Mouse (Mus musculus): ENCODE results near the gene Syde2. TPM values are rescaled to one million over a fixed set of nuclear protein-coding genes. Genes with fewer than 3 reads are reported as not detected.
A peak's percentile ranks its signal among the peaks of the same experiment; 100 is the strongest.
"Not testable (repeated sequence)": the region's sequence is repeated elsewhere in the genome, so short reads cannot be mapped to it uniquely, and the experiment has no call there.

The Syde2 gene
- polyA plus RNA-seq, 1 experiment from 2014 or later, result 0.65 TPM

DNA sequence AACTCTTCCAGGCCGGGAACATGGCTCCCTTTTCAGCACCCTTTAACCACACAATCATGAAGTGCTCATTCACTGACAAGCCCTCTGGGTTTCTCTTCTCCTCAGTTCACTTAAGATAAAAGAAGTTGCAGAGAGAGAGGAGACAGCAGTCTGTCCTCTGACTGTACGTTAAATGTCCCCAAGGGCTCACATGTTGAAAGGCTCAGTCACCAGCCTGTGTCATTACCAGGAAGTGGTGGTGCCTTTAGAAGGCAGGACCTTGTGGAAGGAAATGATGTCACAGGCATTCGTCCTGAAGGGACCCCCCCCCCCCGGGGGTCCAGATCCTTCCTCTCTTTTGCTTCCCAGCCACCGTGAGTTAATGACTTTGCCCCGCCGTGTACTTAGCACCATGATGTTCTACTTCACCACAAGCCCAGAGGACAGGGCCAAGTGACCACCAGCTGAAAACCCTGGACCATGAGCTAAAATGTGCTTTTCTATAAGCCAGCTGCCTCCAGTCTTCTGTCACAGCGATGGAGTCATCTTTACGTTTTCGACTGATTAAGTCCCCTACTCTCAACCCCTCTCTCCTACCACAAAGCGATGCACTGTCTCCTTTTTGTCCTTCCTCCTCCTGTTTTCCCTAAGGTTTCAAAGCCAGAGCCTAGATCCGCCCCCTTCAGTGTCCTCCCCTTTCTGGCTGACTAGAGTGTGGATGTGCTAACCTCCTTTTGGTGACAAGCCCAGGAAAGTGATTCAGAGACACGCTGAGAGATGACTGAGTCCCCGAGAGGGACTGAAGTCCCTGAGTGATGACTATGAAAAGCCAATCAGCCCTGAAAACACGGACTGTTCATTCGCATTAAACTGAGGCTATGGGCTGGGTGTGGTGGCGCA is 36.1 kb upstream of the Syde2 start:
- H3K36me3 ChIP-seq, result no peaks in the 10 kb centered on the region
- WGBS, result 70% methylated on average over 17 of the region's 17 CpGs
- peaks cover 10% of the 10 kb centered on the region for H3K4me1 ChIP-seq
- H3K27ac ChIP-seq (replicated peaks), result no peak overlapping the region
- peaks cover 4% of the 10 kb centered on the region; the same call in 1 of the 2 replicates for H3K27me3 ChIP-seq
- ATAC-seq (replicated peaks), result no peak
- H3K4me3 ChIP-seq, result no peak overlapping the region
- H3K9ac ChIP-seq (replicated peaks), result no peak overlapping the region
- no peaks in the 10 kb centered on the region for H3K9me3 ChIP-seq
- H3K4me2 ChIP-seq (replicated peaks), result no peak overlapping the region

DNA sequence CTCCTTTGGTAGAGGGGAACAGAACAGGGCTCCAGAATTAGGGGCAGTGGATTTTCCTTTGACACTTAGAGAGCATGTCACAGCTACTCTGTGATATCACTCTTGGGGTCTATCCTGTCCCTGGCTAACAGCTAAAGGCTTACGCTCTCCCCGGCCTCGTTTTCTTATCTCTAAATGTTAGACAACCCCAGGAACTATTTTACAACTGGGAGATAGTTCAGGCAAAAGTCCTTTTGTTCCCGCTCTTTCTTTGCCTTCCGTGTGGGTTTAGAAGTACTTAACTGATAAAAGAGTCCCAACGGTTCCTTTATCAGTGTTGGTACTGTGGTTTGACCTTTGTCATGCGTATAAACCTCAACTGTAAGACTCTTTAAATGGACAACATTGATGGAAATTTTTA is 34.7 kb upstream of the Syde2 start:
- 93% methylated on average over 7 of the region's 7 CpGs for WGBS
- no peaks in the 10 kb centered on the region for H3K9me3 ChIP-seq
- no peak overlapping the region for H3K4me2 ChIP-seq (replicated peaks)
- no peak for ATAC-seq (replicated peaks)
- H3K9ac ChIP-seq (replicated peaks), result no peak overlapping the region
- peaks cover 6% of the 10 kb centered on the region for H3K4me1 ChIP-seq
- no peak overlapping the region for H3K27ac ChIP-seq (replicated peaks)
- H3K27me3 ChIP-seq, result peaks cover 4% of the 10 kb centered on the region; the same call in 1 of the 2 replicates
- no peaks in the 10 kb centered on the region for H3K36me3 ChIP-seq
- H3K4me3 ChIP-seq, result no peak overlapping the region

DNA sequence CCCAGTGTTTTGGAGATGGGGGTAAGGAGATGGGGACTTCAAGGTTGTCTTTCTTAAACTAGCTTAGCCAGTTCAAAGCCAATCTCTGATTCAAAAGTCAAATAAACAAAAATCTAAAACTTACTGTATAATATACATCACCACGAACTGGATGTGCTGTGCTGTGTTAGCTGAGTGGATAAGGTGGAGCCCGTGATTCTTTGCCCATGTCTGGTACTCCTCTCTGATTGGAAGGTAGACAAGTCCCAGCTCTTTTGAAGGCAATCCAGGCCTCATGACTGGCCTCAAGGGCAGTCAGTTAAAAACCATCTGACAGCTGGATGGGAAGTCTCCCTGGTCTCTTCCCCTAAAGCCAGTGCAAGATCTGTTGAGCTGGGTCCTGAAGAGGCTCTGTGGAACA is 34.3 kb upstream of the Syde2 start:
- WGBS, result 89% methylated on average over 2 of the region's 2 CpGs
- Histone ChIP-seq H3K4me2 (replicated peaks) (no peak overlapping the region), H3K4me1 (peaks cover 6% of the 10 kb centered on the region), H3K9me3 (no peaks in the 10 kb centered on the region), H3K9ac (replicated peaks) (no peak overlapping the region), H3K36me3 (no peaks in the 10 kb centered on the region), H3K4me3 (no peak overlapping the region), H3K27me3 (peaks cover 2% of the 10 kb centered on the region; the same call in 1 of the 2 replicates), H3K27ac (replicated peaks) (no peak overlapping the region)
- ATAC-seq (replicated peaks), result no peak

DNA sequence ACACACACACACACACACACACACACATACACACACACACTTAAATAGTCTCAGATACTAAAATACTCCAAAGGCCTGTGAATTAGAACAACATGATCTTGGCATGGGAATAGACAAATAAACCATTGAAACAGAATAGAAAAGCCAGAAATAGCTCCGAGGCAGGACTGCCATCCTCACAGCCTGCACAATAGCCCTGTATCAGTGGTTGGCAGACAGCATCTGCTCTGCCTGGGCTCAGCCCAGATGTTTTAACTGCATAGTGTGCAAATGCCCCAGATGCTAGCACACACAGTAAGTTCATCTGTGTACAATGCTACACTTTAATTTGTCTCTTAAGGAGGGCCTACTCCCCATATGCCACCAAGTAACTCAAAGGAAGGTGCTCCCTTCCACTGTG is 27.8 kb upstream of the Syde2 start:
- Histone ChIP-seq H3K4me1 (peaks cover 17% of the 10 kb centered on the region), H3K9me3 (no peaks in the 10 kb centered on the region), H3K4me2 (replicated peaks) (no peak overlapping the region), H3K27ac (replicated peaks) (no peak overlapping the region), H3K4me3 (no peak overlapping the region), H3K9ac (replicated peaks) (no peak overlapping the region), H3K27me3 (peaks cover 25% of the 10 kb centered on the region), H3K36me3 (no peaks in the 10 kb centered on the region)
- 62% methylated on average over 1 of the region's 1 CpGs for WGBS
- ATAC-seq (replicated peaks), result no peak

- WGBS, result 20% methylated on average over 9 of the region's 9 CpGs
- Histone ChIP-seq H3K4me3 (no peak overlapping the region), H3K36me3 (no peaks in the 10 kb centered on the region), H3K27ac (replicated peaks) (no peak overlapping the region), H3K9me3 (no peaks in the 10 kb centered on the region), H3K27me3 (peaks cover 30% of the 10 kb centered on the region), H3K9ac (replicated peaks) (no peak overlapping the region), H3K4me1 (peaks cover 17% of the 10 kb centered on the region), H3K4me2 (replicated peaks) (no peak overlapping the region)
- no peak for ATAC-seq (replicated peaks)
These were observed 25.3 kb upstream of the Syde2 start for GRCm38 (mm10) chr3:145962411-145962810.

DNA sequence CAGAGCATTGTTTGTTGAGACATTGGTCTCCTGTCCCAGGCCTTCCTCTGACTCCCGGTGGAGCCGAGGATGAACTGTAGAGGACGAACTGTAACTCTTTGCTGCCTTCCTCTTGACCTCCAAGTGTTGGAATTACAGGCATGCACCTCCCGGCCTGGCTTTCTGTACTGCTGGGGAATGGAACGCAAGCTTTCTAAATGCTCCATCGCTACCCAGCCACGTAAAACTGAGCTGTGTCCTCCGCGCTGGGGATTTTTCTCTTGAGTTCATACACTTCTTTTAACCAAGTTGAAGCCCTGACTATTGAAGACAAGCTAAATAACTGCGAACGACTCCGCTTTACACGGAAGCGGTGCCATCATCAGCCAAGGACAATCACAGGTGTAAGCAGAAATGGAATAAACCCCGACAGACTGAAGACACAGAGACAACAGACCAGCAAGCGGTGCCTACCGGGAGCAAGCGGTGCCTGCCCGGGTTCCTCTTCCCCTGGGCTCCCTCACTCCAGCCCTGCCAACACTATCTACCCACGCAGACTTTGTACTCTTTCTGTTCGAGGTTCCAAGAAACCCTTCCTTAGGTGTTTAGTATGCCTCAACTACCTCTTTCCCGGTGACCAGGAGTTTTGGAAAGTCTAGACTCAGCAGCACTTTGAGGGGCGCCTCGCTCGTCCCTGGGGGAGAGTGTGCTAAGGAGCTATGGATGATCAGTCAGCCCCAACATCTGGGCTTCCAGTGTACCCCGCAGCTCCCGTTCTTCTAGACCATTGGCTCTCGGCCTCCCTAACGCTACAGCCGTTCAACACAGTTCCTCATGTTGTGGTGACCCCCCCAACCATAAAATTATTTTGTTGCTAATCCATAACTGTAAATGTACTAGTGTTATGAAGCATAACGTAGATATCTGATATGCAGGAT is 24.3 kb upstream of the Syde2 start:
- Histone ChIP-seq H3K27ac (replicated peaks) (no peak overlapping the region), H3K4me2 (replicated peaks) (peak overlapping the region; percentile 20), H3K9ac (replicated peaks) (no peak overlapping the region), H3K9me3 (no peaks in the 10 kb centered on the region), H3K4me3 (no peak overlapping the region), H3K4me1 (peaks cover 17% of the 10 kb centered on the region), H3K27me3 (peaks cover 30% of the 10 kb centered on the region), H3K36me3 (no peaks in the 10 kb centered on the region)
- ATAC-seq (replicated peaks), result no peak; the same call in 1 of the 2 replicates
- 15% methylated on average over 31 of the region's 31 CpGs for WGBS

- 14% methylated on average over 10 of the region's 10 CpGs for WGBS
- Histone ChIP-seq H3K27me3 (peaks cover 30% of the 10 kb centered on the region), H3K4me3 (no peak overlapping the region), H3K4me2 (replicated peaks) (peak overlapping the region; percentile 20; the same call in 1 of the 2 replicates), H3K36me3 (no peaks in the 10 kb centered on the region), H3K9me3 (no peaks in the 10 kb centered on the region), H3K4me1 (peaks cover 17% of the 10 kb centered on the region), H3K9ac (replicated peaks) (no peak overlapping the region), H3K27ac (replicated peaks) (no peak overlapping the region)
- ATAC-seq (replicated peaks), result no peak
These were observed 23.7 kb upstream of the Syde2 start for GRCm38 (mm10) chr3:145964018-145964387.

GRCm38 (mm10) chr3:145964473-145964872 is 23.2 kb upstream of the Syde2 start:
- H3K36me3 ChIP-seq, result no peaks in the 10 kb centered on the region
- no peak overlapping the region for H3K4me3 ChIP-seq
- no peaks in the 10 kb centered on the region for H3K9me3 ChIP-seq
- no peak overlapping the region for H3K9ac ChIP-seq (replicated peaks)
- H3K4me2 ChIP-seq (replicated peaks), result peak overlapping the region; percentile 24
- 15% methylated on average over 10 of the region's 10 CpGs for WGBS
- H3K4me1 ChIP-seq, result peaks cover 17% of the 10 kb centered on the region
- H3K27ac ChIP-seq (replicated peaks), result no peak overlapping the region
- peaks cover 30% of the 10 kb centered on the region for H3K27me3 ChIP-seq
- ATAC-seq (replicated peaks), result no peak

GRCm38 (mm10) chr3:145965583-145965982 is 22.1 kb upstream of the Syde2 start:
- not testable (repeated sequence) for H3K36me3 ChIP-seq; H3K27ac ChIP-seq (replicated peaks); H3K9me3 ChIP-seq; H3K9ac ChIP-seq (replicated peaks); H3K4me2 ChIP-seq (replicated peaks); H3K4me3 ChIP-seq; ATAC-seq (replicated peaks)
- WGBS, result 80% methylated on average over 3 of the region's 3 CpGs
- H3K4me1 ChIP-seq, result peaks cover 17% of the 10 kb centered on the region
- H3K27me3 ChIP-seq, result peaks cover 30% of the 10 kb centered on the region

GRCm38 (mm10) chr3:145966806-145967205 is 20.9 kb upstream of the Syde2 start:
- Histone ChIP-seq H3K4me1 (peaks cover 17% of the 10 kb centered on the region), H3K9me3 (no peaks in the 10 kb centered on the region), H3K4me2 (replicated peaks) (no peak overlapping the region), H3K27ac (replicated peaks) (no peak overlapping the region), H3K27me3 (peaks cover 26% of the 10 kb centered on the region), H3K9ac (replicated peaks) (no peak overlapping the region), H3K36me3 (no peaks in the 10 kb centered on the region), H3K4me3 (no peak overlapping the region)
- 91% methylated on average over 5 of the region's 5 CpGs for WGBS
- ATAC-seq (replicated peaks), result no peak

DNA sequence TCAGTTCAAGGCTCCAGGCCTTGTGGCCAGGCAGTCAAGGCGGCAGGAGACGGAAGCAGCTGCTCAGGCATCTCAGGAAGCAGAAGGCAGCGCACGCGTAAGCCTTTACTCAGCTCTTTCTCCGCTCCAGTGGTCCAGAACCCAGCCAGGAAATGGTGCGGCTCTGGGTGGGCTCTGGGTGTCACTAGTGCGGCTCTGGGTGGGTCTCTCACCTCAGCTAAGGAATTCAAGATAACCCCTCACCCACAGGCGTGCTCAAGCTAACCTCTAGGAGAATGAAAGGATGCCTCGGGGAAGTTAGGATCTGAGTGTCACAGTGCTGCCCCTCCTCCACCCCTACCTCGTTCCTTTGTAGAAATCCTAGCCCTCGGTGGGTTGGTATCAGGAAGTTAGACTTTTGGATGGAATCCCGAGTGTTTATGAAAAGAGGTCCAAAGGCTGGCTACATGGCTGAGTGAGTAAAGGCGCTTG is 18.6 kb upstream of the Syde2 start:
- H3K9me3 ChIP-seq, result no peaks in the 10 kb centered on the region; the same call in 1 of the 2 replicates
- no peak overlapping the region for H3K9ac ChIP-seq (replicated peaks)
- H3K4me2 ChIP-seq (replicated peaks), result no peak overlapping the region
- 60% methylated on average over 14 of the region's 14 CpGs for WGBS
- no peak overlapping the region for H3K4me3 ChIP-seq
- ATAC-seq (replicated peaks), result no peak
- H3K27ac ChIP-seq (replicated peaks), result no peak overlapping the region
- peaks cover 6% of the 10 kb centered on the region for H3K4me1 ChIP-seq
- no peaks in the 10 kb centered on the region for H3K36me3 ChIP-seq
- peaks cover 6% of the 10 kb centered on the region; the same call in 1 of the 2 replicates for H3K27me3 ChIP-seq

DNA sequence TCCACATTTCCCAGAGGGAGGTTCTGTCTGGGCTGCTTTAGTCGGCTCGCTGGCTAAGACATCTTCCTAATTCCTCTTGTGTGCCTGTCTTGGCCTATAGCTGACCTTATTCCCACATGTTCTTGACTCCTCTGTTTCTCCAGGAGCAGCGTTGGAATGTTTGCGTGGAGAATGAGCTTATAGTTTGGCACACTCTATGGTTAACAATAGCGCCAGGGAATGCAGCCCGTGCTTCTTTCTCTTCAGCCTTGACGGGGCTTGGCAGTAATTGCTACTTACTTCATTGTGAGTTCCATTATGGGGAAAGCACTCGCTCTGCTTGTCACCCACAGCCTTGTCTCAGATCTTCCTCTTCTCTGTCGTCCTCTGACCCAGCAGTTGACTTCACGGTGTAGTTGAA is 16.2 kb upstream of the Syde2 start:
- no peak for ATAC-seq (replicated peaks)
- H3K27ac ChIP-seq (replicated peaks), result no peak overlapping the region; the same call in 1 of the 2 replicates
- H3K4me3 ChIP-seq, result no peak overlapping the region
- 35% methylated on average over 10 of the region's 10 CpGs for WGBS
- H3K9ac ChIP-seq (replicated peaks), result no peak overlapping the region
- no peaks in the 10 kb centered on the region; the same call in 1 of the 2 replicates for H3K9me3 ChIP-seq
- no peak overlapping the region for H3K4me2 ChIP-seq (replicated peaks)
- no peaks in the 10 kb centered on the region for H3K4me1 ChIP-seq
- H3K36me3 ChIP-seq, result no peaks in the 10 kb centered on the region
- H3K27me3 ChIP-seq, result no peaks in the 10 kb centered on the region

Measured in forebrain, embryonic 15.5 days (tissue).